Mouse (Mus musculus) lung, postnatal 0 days (tissue): Measurements from ENCODE around the gene Ap5z1. TPM values are rescaled to one million over a fixed set of nuclear protein-coding genes. Genes with fewer than 3 reads are reported as not detected.

Source experiments
- ATAC-seq: fragments of 200-750 bp; cut with Nextera tagmentation; 2 replicates; pipeline ENCODE4 v1.8.0; 2017; ENCODE audit warnings: moderate library complexity
- DNase-seq: peaks from one replicate; pipeline ENCODE4 v3.0.0-alpha.2; 2016; ENCODE audit warnings: low spot score
- H3K27ac ChIP-seq: fragments of 300-500 bp; sonication (generic); 2 replicates; pipeline ENCODE4 v1.5.1; 2014; ENCODE audit warnings: antibody characterized with exemption, mild to moderate bottlenecking, low read length, mixed read lengths
- H3K27me3 ChIP-seq: fragments of 300-500 bp; sonication (generic); replicated peaks from 2 replicates; pipeline ENCODE4 v1.6.1; 2014; ENCODE audit warnings: low read length, mixed read lengths; ENCODE audit not compliant: insufficient read depth
- H3K36me3 ChIP-seq: fragments of 300-500 bp; sonication (generic); 2 replicates; pipeline ENCODE4 v1.6.1; 2014; ENCODE audit warnings: low read length, mixed read lengths; ENCODE audit not compliant: insufficient read depth
- H3K4me1 ChIP-seq: fragments of 300-500 bp; sonication (generic); 2 replicates; pipeline ENCODE4 v1.6.1; 2014; ENCODE audit warnings: antibody characterized with exemption, low read depth, low read length, mixed read lengths; ENCODE audit not compliant: insufficient read depth
- H3K4me2 ChIP-seq: fragments of 300-500 bp; sonication (generic); replicated peaks from 2 replicates; pipeline ENCODE4 v1.6.1; 2014; ENCODE audit warnings: low read depth, mild to moderate bottlenecking, low read length, moderate library complexity, mixed read lengths
- H3K4me3 ChIP-seq: fragments of 300-500 bp; sonication (generic); 2 replicates; pipeline ENCODE4 v1.5.1; 2014; ENCODE audit warnings: low read depth, low read length
- H3K9ac ChIP-seq: fragments of 300-500 bp; sonication (generic); replicated peaks from 2 replicates; pipeline ENCODE4 v1.6.1; 2014; ENCODE audit warnings: low read depth, mild to moderate bottlenecking
- H3K9me3 ChIP-seq: fragments of 300-500 bp; sonication (generic); 2 replicates; pipeline ENCODE4 v1.6.1; 2016; ENCODE audit warnings: low read length, mixed read lengths
- CTCF ChIP-seq: IDR thresholded peaks from 2 replicates; pipeline ENCODE4 v1.5.1; 2016; ENCODE audit warnings: antibody characterized with exemption, mild to moderate bottlenecking
- EP300 ChIP-seq: IDR thresholded peaks from 2 replicates; pipeline ENCODE4 v1.6.1; 2016; ENCODE audit warnings: antibody characterized with exemption, mild to moderate bottlenecking, control low read depth
- WGBS: fragments of 180-500 bp; shearing (Covaris S2); extraction: QIAGEN DNeasy Blood & Tissue Kit; methylation state at CpG from one replicate; pipeline ENCODE4 v1.1.7; 2014; 5-methylcytosine and 5-hydroxymethylcytosine counted together
- polyA plus RNA-seq: library from polyadenylated mRNA; unstranded; fragments of >200 nt; fragmentation: Nextera tagmentation; extraction: Ambion mirVana; gene quantifications from 2 replicates; pipeline ENCODE4 v1.2.1, GENCODE M21; 2015

Gene Ap5z1
- polyA plus RNA-seq, 1 experiment from 2014 or later = 6.2 TPM

DNA sequence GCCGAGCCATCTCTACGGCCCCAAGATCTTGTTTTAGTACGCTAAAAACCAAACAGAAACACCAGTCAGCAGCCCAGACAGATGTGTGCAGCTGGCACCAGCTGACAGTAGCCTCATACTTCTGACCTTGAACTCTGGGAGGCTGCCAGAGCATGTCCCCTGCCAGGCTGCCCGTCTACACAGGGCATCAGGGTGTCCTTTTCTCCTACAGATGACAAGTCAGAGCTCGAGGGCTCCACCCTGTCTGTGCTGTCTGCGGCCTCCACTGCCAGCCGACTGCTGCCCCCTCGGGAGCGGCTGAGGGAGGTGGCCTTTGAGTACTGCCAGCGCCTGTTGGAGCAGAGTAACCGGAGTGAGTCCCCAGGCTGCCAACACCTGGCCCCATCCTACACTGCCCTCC, 6.1 kb downstream of the Ap5z1 start:
- no peaks in the 10 kb centered on the region for H3K9me3 ChIP-seq
- WGBS = 84% methylated on average over 11 of the region's 11 CpGs
- H3K36me3 ChIP-seq = peaks cover 20% of the 10 kb centered on the region; the same call in 1 of the 2 replicates
- H3K27ac ChIP-seq = no peak overlapping the region
- H3K4me2 ChIP-seq = no peak overlapping the region
- no peak overlapping the region for H3K4me3 ChIP-seq
- no peaks in the 10 kb centered on the region for H3K27me3 ChIP-seq
- no peak for ATAC-seq
- DNase-seq = no peak
- peaks cover 2% of the 10 kb centered on the region; the same call in 1 of the 2 replicates for H3K4me1 ChIP-seq
- H3K9ac ChIP-seq = no peak overlapping the region
- TF ChIP-seq EP300 (no peak), CTCF (no peak)

DNA sequence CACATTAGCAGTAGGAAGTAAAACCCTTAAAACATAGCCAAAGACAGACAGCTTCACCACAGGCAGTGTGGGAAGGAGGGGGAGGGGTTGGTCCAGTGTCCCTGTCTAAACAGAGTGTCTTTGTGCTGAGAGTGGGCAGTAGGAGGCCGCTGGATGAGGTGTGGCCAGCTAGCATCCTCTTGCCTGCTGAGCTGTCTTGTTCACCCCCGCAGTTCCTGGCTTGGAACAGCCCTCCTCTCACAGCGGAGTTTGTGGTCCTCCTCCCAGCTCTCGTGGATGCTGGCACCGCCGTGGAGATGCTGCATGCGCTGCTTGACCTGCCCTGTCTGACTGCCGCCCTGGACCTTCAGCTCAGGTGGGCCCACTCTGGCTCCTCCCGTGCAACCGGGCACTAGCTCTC, 10.0 kb downstream of the Ap5z1 start:
- no peak overlapping the region for H3K4me2 ChIP-seq
- no peaks in the 10 kb centered on the region for H3K27me3 ChIP-seq
- peaks cover 13% of the 10 kb centered on the region; the same call in 1 of the 2 replicates for H3K36me3 ChIP-seq
- WGBS = 54% methylated on average over 10 of the region's 10 CpGs
- no peak for TF ChIP-seq EP300
- TF ChIP-seq CTCF = no peak
- no peak for ATAC-seq
- DNase-seq = no peak
- H3K9ac ChIP-seq = no peak overlapping the region
- no peaks in the 10 kb centered on the region for H3K9me3 ChIP-seq
- no peak overlapping the region for H3K27ac ChIP-seq
- no peak overlapping the region for H3K4me3 ChIP-seq
- H3K4me1 ChIP-seq = no peaks in the 10 kb centered on the region

DNA sequence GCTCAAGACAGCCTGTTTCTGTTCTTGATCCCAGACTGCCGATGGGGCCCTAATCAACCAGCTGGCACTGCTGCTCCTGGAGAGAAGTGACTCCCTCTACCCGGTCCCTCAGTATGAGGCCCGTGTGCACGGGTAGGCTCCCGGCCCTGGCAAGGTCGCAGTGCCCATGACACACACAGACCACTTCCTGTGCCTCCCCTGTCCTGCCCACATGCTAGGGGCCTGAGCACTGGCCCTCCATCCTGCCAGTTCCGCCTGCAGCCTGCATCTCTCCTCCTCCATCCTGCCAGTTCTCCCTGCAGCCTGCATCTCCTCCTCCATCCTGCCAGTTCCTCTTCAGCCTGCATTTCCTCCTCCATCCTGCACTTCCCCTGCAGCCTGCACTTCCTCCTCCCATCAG, 11.9 kb downstream of the Ap5z1 start:
- no peak overlapping the region for H3K4me2 ChIP-seq
- H3K4me1 ChIP-seq = no peaks in the 10 kb centered on the region
- no peaks in the 10 kb centered on the region for H3K27me3 ChIP-seq
- WGBS = 64% methylated on average over 7 of the region's 7 CpGs
- H3K9me3 ChIP-seq = no peaks in the 10 kb centered on the region
- DNase-seq = no peak
- no peak overlapping the region for H3K9ac ChIP-seq
- TF ChIP-seq EP300 = no peak
- no peak for TF ChIP-seq CTCF
- H3K27ac ChIP-seq = no peak overlapping the region
- ATAC-seq = no peak
- H3K36me3 ChIP-seq = 0 out of 2 replicates have a peak, but pooled peaks cover 4% of the 10 kb centered on the region
- no peak overlapping the region for H3K4me3 ChIP-seq

DNA sequence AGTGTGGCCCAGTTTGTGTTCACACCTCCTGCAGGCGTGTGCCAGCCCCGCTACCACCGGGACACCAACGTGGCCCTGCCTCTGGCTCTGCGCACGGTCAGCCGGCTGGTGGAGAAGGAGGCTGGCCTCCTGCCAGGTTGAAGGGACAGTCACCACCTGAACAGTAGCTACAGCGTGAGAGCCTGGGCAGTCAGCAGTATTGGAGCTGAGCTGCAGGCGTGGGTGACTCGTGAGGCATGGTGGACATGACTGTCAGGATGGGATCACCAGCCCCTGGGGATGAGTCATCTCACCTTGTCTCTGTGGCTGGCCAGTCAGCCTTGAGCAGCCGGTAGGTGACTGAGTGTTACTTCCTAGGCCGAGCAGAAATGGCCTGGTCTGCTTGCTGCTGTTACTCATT, 13.6 kb downstream of the Ap5z1 start:
- 75% methylated on average over 12 of the region's 12 CpGs for WGBS
- TF ChIP-seq CTCF (no peak), EP300 (no peak)
- H3K4me2 ChIP-seq = no peak overlapping the region
- no peaks in the 10 kb centered on the region for H3K27me3 ChIP-seq
- H3K4me3 ChIP-seq = no peak overlapping the region
- no peaks in the 10 kb centered on the region for H3K4me1 ChIP-seq
- H3K9me3 ChIP-seq = no peaks in the 10 kb centered on the region
- no peak overlapping the region for H3K9ac ChIP-seq
- H3K36me3 ChIP-seq = 0 out of 2 replicates have a peak, but pooled peaks cover 4% of the 10 kb centered on the region
- H3K27ac ChIP-seq = no peak overlapping the region
- ATAC-seq (no peak), DNase-seq (no peak)

DNA sequence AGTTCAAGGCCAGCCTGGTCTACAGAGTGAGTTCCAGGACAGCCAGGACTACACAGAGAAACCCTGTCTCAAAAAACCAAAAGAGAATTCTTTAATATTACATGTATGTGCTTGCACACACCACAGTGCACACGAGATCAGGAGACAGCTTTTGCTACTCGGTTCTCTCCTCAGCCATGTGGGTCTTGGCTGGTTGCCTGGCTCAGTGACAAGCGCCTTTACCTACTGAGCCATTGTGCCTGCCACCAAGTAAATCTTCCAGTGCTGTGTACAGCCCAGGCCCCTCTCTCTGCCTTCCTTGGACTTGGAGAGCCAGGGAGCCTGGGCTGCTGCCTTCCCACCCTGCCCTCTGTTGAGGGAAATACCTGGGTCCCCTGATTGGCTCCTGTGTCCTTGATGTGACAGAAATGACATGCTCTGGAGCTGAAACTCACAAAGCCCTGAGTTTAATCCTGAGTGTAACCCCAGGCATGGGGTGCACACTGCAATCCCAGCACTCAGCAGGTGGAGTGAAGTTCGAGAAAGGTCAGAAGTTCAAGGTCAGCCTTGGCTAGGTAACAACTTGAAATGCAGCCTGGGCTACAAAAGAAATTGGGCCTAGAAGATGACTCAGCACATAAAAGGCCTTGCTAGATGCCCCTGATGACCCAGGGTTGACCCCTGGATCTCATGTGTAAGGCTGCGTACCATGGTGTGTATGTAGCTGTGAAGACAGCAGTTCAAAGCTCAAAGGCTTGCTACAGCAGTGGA, 14.3 kb downstream of the Ap5z1 start:
- no peaks in the 10 kb centered on the region for H3K9me3 ChIP-seq

DNA sequence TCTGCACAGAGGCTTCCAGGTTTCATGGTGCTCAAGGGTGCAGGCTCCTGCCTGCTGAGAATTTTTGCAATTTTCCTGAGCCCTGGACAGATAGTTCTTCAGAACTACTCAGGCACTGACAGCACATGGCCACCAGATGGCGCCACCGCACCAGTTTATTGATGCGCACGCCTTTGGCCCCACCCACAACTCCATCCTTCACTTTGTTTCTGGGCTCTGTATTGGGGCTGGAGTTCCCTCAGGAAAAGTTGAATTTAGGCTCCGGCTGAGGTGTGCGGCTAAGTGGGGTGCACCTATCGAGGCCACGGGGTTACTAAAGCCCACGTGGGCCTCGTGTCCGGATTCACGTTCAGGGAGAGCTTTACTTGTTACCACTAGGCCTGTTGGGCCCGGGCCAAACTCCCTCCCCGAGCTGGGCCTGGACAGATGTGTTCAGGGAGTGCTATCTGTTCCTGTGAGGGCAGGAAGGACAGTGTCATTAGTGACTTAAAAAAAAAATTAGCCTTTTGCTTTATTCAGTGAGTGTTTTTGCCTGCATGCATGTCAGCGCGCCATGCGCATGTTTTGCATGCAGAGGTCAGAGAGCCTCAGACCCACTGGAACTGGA, 15.2 kb downstream of the Ap5z1 start:
- Histone ChIP-seq H3K9me3 (no peaks in the 10 kb centered on the region), H3K4me1 (no peaks in the 10 kb centered on the region), H3K4me3 (no peak overlapping the region), H3K4me2 (no peak overlapping the region), H3K27me3 (no peaks in the 10 kb centered on the region), H3K9ac (no peak overlapping the region), H3K27ac (no peak overlapping the region), H3K36me3 (0 out of 2 replicates have a peak, but pooled peaks cover 4% of the 10 kb centered on the region)
- 31% methylated on average over 17 of the region's 17 CpGs for WGBS
- peak; percentile 78 for ATAC-seq
- TF ChIP-seq EP300 (no peak), CTCF (peak; percentile 92)
- DNase-seq = peak; percentile 89

More for the DNA sequence above, 14.3 kb downstream of the Ap5z1 start:
- Histone ChIP-seq H3K4me3 (no peak overlapping the region), H3K27me3 (no peaks in the 10 kb centered on the region), H3K36me3 (0 out of 2 replicates have a peak, but pooled peaks cover 4% of the 10 kb centered on the region), H3K4me1 (no peaks in the 10 kb centered on the region), H3K27ac (no peak overlapping the region), H3K9ac (no peak overlapping the region), H3K4me2 (no peak overlapping the region)
- ATAC-seq (no peak), DNase-seq (no peak)
- WGBS = 81% methylated on average over 5 of the region's 5 CpGs
- no peak for TF ChIP-seq EP300
- no peak for TF ChIP-seq CTCF
